Mouse (Mus musculus) urinary bladder, adult 2 months (tissue): ENCODE results near the gene Prkra. TPM values are rescaled to one million over a fixed set of nuclear protein-coding genes. Genes with fewer than 3 reads are reported as not detected.

ENCODE experiments used
- polyA plus RNA-seq: library from polyadenylated mRNA; depleted of rRNA; stranded (reverse); fragments of >200 nt; gene quantifications from 2 replicates; pipeline ENCODE4 v1.2.3, GENCODE M21; 2012; rRNA removed

Prkra gene
- polyA plus RNA-seq, 1 experiment: 40.3 TPM

Other genes with a start within 250 kb of the Prkra start
- gene Osbpl6, start 241.5 kb downstream of the Prkra start, polyA plus RNA-seq: 4.7 and 4.8 TPM in 2 replicates
- gene Pjvk, start 461 bp upstream of the Prkra start, polyA plus RNA-seq: 0.09 and 0.10 TPM in 2 replicates
- 109 and 114 TPM in 2 replicates for gene Fkbp7, start 25.1 kb upstream of the Prkra start, polyA plus RNA-seq
- gene Plekha3, start 27.3 kb upstream of the Prkra start, polyA plus RNA-seq: 33.1 and 41.1 TPM in 2 replicates